Mouse (Mus musculus) stomach, embryonic 16.5 days (tissue): Measurements from ENCODE around the gene Ebf1. TPM values are rescaled to one million over a fixed set of nuclear protein-coding genes. Genes with fewer than 3 reads are reported as not detected.

Source experiments
- ATAC-seq: fragments of 200-750 bp; cut with Nextera tagmentation; 2 replicates; pipeline ENCODE4 v1.8.0; 2017; ENCODE audit warnings: moderate number of reproducible peaks, moderate TSS enrichment; ENCODE audit not compliant: insufficient read depth, low FRiP score
- H3K27ac ChIP-seq: fragments of 300-500 bp; sonication (generic); 2 replicates; pipeline ENCODE4 v1.5.1; 2014; ENCODE audit warnings: low read length
- H3K27me3 ChIP-seq: fragments of 300-500 bp; sonication (generic); 2 replicates; pipeline ENCODE4 v1.6.1; 2014; ENCODE audit warnings: low read length, control low read depth, mixed read lengths; ENCODE audit not compliant: control insufficient read depth, insufficient read depth
- H3K36me3 ChIP-seq: fragments of 300-500 bp; sonication (generic); 2 replicates; pipeline ENCODE4 v1.6.1; 2014; ENCODE audit warnings: low read length; ENCODE audit not compliant: control insufficient read depth, insufficient read depth
- H3K4me1 ChIP-seq: fragments of 300-500 bp; sonication (generic); 2 replicates; pipeline ENCODE4 v1.6.1; 2014; ENCODE audit warnings: low read length, control low read depth, mixed read lengths; ENCODE audit not compliant: control insufficient read depth, insufficient read depth
- H3K4me2 ChIP-seq: fragments of 300-500 bp; sonication (generic); 2 replicates; pipeline ENCODE4 v1.6.1; 2014; ENCODE audit warnings: low read depth, low read length, mixed read lengths
- H3K4me3 ChIP-seq: fragments of 300-500 bp; sonication (generic); replicated peaks from 2 replicates; pipeline ENCODE4 v1.5.1; 2014; ENCODE audit warnings: mild to moderate bottlenecking, low read length
- H3K9ac ChIP-seq: fragments of 300-500 bp; sonication (generic); 2 replicates; pipeline ENCODE4 v1.6.1; 2014; ENCODE audit warnings: low read length
- H3K9me3 ChIP-seq: fragments of 300-500 bp; sonication (generic); replicated peaks from 2 replicates; pipeline ENCODE4 v1.6.1; 2016; ENCODE audit warnings: low read length, control low read depth; ENCODE audit not compliant: control insufficient read depth
- WGBS: fragments of 180-500 bp; shearing (Covaris S2); extraction: QIAGEN DNeasy Blood & Tissue Kit; methylation state at CpG from one replicate; pipeline ENCODE4 v1.1.7; 2014; 5-methylcytosine and 5-hydroxymethylcytosine counted together
- polyA plus RNA-seq: library from polyadenylated mRNA; unstranded; fragments of >200 nt; fragmentation: Nextera tagmentation; extraction: Ambion mirVana; gene quantifications from 2 replicates; pipeline ENCODE4 v1.2.1, GENCODE M21; 2015

Ebf1 gene
- polyA plus RNA-seq, 1 experiment from 2014 or later, result 12.4 TPM

- no peak overlapping the region for H3K9ac ChIP-seq
- no peaks in the 10 kb centered on the region for H3K36me3 ChIP-seq
- no peaks in the 10 kb centered on the region for H3K9me3 ChIP-seq
- H3K4me3 ChIP-seq, result no peak overlapping the region
- H3K27ac ChIP-seq, result no peak overlapping the region
- no peaks in the 10 kb centered on the region for H3K4me1 ChIP-seq
- WGBS, result 82% methylated on average over 7 of the region's 7 CpGs
- no peak overlapping the region for H3K4me2 ChIP-seq
- ATAC-seq, result no peak
- no peaks in the 10 kb centered on the region for H3K27me3 ChIP-seq
Measured at GRCm38 (mm10) chr11:44954362-44954761, 337.2 kb downstream of the Ebf1 start.

- ATAC-seq, result no peak
- no peaks in the 10 kb centered on the region for H3K4me1 ChIP-seq
- WGBS, result 80% methylated on average over 14 of the region's 14 CpGs
Measured at GRCm38 (mm10) chr11:44962746-44963440, 345.8 kb downstream of the Ebf1 start.

GRCm38 (mm10) chr11:44969011-44969410, 351.9 kb downstream of the Ebf1 start:
- Histone ChIP-seq H3K4me2 (no peak overlapping the region), H3K9me3 (no peaks in the 10 kb centered on the region)
- 67% methylated on average over 4 of the region's 4 CpGs for WGBS

More at GRCm38 (mm10) chr11:44962746-44963440, 345.8 kb downstream of the Ebf1 start:
- H3K4me3 ChIP-seq, result no peak overlapping the region
- H3K36me3 ChIP-seq, result no peaks in the 10 kb centered on the region
- H3K27me3 ChIP-seq, result no peaks in the 10 kb centered on the region
- no peak overlapping the region for H3K9ac ChIP-seq
- H3K4me2 ChIP-seq, result no peak overlapping the region
- H3K27ac ChIP-seq, result no peak overlapping the region
- H3K9me3 ChIP-seq, result no peaks in the 10 kb centered on the region

GRCm38 (mm10) chr11:44974271-44974670, 357.2 kb downstream of the Ebf1 start:
- no peaks in the 10 kb centered on the region for H3K27me3 ChIP-seq
- no peak for ATAC-seq
- WGBS, result 88% methylated on average over 7 of the region's 7 CpGs

More at GRCm38 (mm10) chr11:44969011-44969410, 351.9 kb downstream of the Ebf1 start:
- H3K27ac ChIP-seq, result no peak overlapping the region
- no peaks in the 10 kb centered on the region for H3K36me3 ChIP-seq
- H3K4me3 ChIP-seq, result no peak overlapping the region
- no peaks in the 10 kb centered on the region for H3K27me3 ChIP-seq
- ATAC-seq, result no peak
- H3K9ac ChIP-seq, result no peak overlapping the region
- no peaks in the 10 kb centered on the region for H3K4me1 ChIP-seq

GRCm38 (mm10) chr11:44975151-44975550, 358.0 kb downstream of the Ebf1 start:
- Histone ChIP-seq H3K27me3 (no peaks in the 10 kb centered on the region), H3K4me3 (no peak overlapping the region), H3K9me3 (no peaks in the 10 kb centered on the region), H3K4me2 (no peak overlapping the region), H3K4me1 (0 out of 2 replicates have a peak, but pooled peaks cover 4% of the 10 kb centered on the region), H3K36me3 (no peaks in the 10 kb centered on the region), H3K27ac (no peak overlapping the region), H3K9ac (no peak overlapping the region)
- no peak for ATAC-seq
- 71% methylated on average over 2 of the region's 2 CpGs for WGBS

More at GRCm38 (mm10) chr11:44974271-44974670, 357.2 kb downstream of the Ebf1 start:
- H3K4me3 ChIP-seq, result no peak overlapping the region
- no peak overlapping the region for H3K27ac ChIP-seq
- no peak overlapping the region for H3K4me2 ChIP-seq
- H3K36me3 ChIP-seq, result no peaks in the 10 kb centered on the region
- H3K9ac ChIP-seq, result no peak overlapping the region
- H3K4me1 ChIP-seq, result 0 out of 2 replicates have a peak, but pooled peaks cover 4% of the 10 kb centered on the region
- no peaks in the 10 kb centered on the region for H3K9me3 ChIP-seq

- 67% methylated on average over 5 of the region's 5 CpGs for WGBS
- Histone ChIP-seq H3K27ac (peak overlapping the region; percentile 40; the same call in 1 of the 2 replicates), H3K4me3 (no peak overlapping the region), H3K9me3 (no peaks in the 10 kb centered on the region), H3K9ac (no peak overlapping the region), H3K27me3 (no peaks in the 10 kb centered on the region), H3K36me3 (no peaks in the 10 kb centered on the region), H3K4me2 (no peak overlapping the region), H3K4me1 (0 out of 2 replicates have a peak, but pooled peaks cover 4% of the 10 kb centered on the region)
- ATAC-seq, result 0 out of 2 replicates have a peak, but pooled peaks have one; percentile 37
Measured at GRCm38 (mm10) chr11:44976254-44976802, 359.2 kb downstream of the Ebf1 start.

- Histone ChIP-seq H3K27me3 (no peaks in the 10 kb centered on the region), H3K27ac (no peak overlapping the region), H3K4me3 (no peak overlapping the region), H3K4me1 (0 out of 2 replicates have a peak, but pooled peaks cover 4% of the 10 kb centered on the region), H3K9me3 (no peaks in the 10 kb centered on the region), H3K4me2 (no peak overlapping the region), H3K9ac (no peak overlapping the region), H3K36me3 (no peaks in the 10 kb centered on the region)
- WGBS, result 72% methylated on average over 4 of the region's 4 CpGs
- ATAC-seq, result peak; percentile 33; the same call in 1 of the 2 replicates
Measured at GRCm38 (mm10) chr11:44977921-44978397, 360.8 kb downstream of the Ebf1 start.

GRCm38 (mm10) chr11:44979391-44979790, 362.3 kb downstream of the Ebf1 start:
- H3K9ac ChIP-seq, result no peak overlapping the region
- no peaks in the 10 kb centered on the region for H3K36me3 ChIP-seq
- WGBS, result 49% methylated on average over 5 of the region's 5 CpGs
- no peak overlapping the region for H3K4me2 ChIP-seq
- no peak overlapping the region for H3K4me3 ChIP-seq
- no peak overlapping the region for H3K27ac ChIP-seq
- 0 out of 2 replicates have a peak, but pooled peaks cover 4% of the 10 kb centered on the region for H3K4me1 ChIP-seq
- no peaks in the 10 kb centered on the region for H3K9me3 ChIP-seq
- ATAC-seq, result no peak
- H3K27me3 ChIP-seq, result no peaks in the 10 kb centered on the region

GRCm38 (mm10) chr11:44982225-44982624, 365.1 kb downstream of the Ebf1 start:
- H3K36me3 ChIP-seq, result no peaks in the 10 kb centered on the region
- H3K9me3 ChIP-seq, result no peaks in the 10 kb centered on the region
- ATAC-seq, result no peak
- H3K4me1 ChIP-seq, result 0 out of 2 replicates have a peak, but pooled peaks cover 4% of the 10 kb centered on the region
- H3K4me3 ChIP-seq, result no peak overlapping the region
- H3K27me3 ChIP-seq, result no peaks in the 10 kb centered on the region
- no peak overlapping the region for H3K4me2 ChIP-seq
- no peak overlapping the region for H3K27ac ChIP-seq
- no peak overlapping the region for H3K9ac ChIP-seq
- 69% methylated on average over 9 of the region's 9 CpGs for WGBS
